Mouse (Mus musculus): ENCODE results near the gene Ttc24. TPM values are rescaled to one million over a fixed set of nuclear protein-coding genes. Genes with fewer than 3 reads are reported as not detected.

Gene Ttc24
- polyA plus RNA-seq, 1 experiment from 2014 or later: 0.11 TPM

DNA sequence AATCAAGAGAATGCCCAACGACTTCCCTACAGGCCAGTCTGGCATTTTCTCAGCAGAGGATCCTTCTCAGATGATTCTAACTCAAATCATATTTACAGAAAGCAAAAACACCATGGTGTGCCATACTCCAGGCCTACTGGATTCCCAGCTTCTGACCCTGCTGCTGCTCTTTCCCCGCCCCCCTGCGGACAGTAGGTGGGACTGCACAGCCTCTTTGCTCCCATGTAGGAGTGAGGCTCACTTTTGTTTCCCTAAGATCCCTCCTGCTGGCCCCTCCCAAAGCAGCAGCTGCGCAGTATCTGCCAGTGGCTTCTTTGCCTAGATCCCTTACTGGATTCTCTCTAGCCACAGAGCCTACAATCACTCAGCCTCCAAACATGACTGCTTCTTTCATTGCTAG lies 28.0 kb upstream of the Ttc24 start:
- Histone ChIP-seq H3K4me1 (ENCODE audit: control insufficient read depth, insufficient read depth, low read length) (no peaks in the 10 kb centered on the region), H3K27ac (replicated peaks; ENCODE audit: low read depth, low read length) (no peak overlapping the region), H3K4me3 (ENCODE audit: low read depth, low read length) (no peak overlapping the region), H3K4me2 (ENCODE audit: low read depth, low read length) (no peak overlapping the region), H3K9me3 (replicated peaks; ENCODE audit: control insufficient read depth, low read length) (no peaks in the 10 kb centered on the region), H3K36me3 (replicated peaks; ENCODE audit: control insufficient read depth, insufficient read depth, low read depth, low read length) (peaks cover 2% of the 10 kb centered on the region), H3K27me3 (ENCODE audit: control insufficient read depth, insufficient read depth, low read length) (no peaks in the 10 kb centered on the region), H3K9ac (replicated peaks; ENCODE audit: low read length) (no peak overlapping the region)
- ATAC-seq (replicated peaks; ENCODE audit: insufficient number of reproducible peaks, low FRiP score, low TSS enrichment, low read depth): no peak
- WGBS: 82% methylated on average over 4 of the region's 4 CpGs
- DNase-seq (ENCODE audit: low spot score): no peak

DNA sequence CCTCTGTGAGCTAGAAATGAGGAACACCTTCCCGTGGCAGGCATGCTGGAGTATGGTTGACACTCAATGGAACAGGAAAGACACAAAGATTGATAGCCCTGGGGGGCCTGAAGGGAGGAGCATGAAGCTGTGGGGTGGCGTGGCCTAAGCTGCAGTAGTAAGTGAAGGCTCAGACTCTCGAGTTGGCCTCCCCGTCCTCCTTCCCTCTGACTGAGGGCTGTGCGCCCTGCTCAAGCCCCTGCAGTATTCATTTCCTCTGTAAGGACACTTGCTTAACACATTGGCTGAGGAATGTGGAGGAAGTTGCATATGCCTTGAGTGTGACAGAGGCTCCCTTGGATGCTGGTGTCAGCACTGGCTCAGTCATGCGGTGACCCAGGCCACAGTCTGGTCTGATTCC lies 24.5 kb upstream of the Ttc24 start:
- Histone ChIP-seq H3K4me2 (ENCODE audit: low read depth, low read length) (no peak overlapping the region), H3K4me3 (ENCODE audit: low read depth, low read length) (no peak overlapping the region), H3K27ac (replicated peaks; ENCODE audit: low read depth, low read length) (no peak overlapping the region), H3K9ac (replicated peaks; ENCODE audit: low read length) (no peak overlapping the region), H3K4me1 (ENCODE audit: control insufficient read depth, insufficient read depth, low read length) (no peaks in the 10 kb centered on the region), H3K9me3 (replicated peaks; ENCODE audit: control insufficient read depth, low read length) (no peaks in the 10 kb centered on the region), H3K36me3 (replicated peaks; ENCODE audit: control insufficient read depth, insufficient read depth, low read depth, low read length) (peaks cover 6% of the 10 kb centered on the region), H3K27me3 (ENCODE audit: control insufficient read depth, insufficient read depth, low read length) (no peaks in the 10 kb centered on the region)
- 82% methylated on average over 6 of the region's 6 CpGs for WGBS
- DNase-seq (ENCODE audit: low spot score): no peak
- ATAC-seq (replicated peaks; ENCODE audit: insufficient number of reproducible peaks, low FRiP score, low TSS enrichment, low read depth): no peak

DNA sequence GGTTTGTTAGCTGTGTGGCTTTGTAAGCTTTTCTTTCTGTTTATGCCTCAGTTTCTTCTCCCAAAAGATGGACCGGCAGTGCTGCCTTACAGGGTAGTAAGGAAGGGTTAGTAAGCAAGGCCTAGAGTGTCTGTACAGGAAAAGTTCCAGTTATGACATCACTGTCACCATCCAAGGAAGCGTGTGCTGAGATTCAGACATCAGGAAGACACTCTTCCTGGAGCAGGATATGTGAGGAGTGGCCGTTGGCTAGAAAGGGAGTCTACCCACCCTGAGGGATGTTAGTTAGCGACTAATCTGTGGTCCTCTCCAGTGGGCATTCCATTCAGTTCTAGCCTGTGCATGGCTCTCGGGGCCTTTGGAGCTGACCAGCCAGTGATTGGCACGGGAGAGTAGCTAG lies 24.1 kb upstream of the Ttc24 start:
- no peaks in the 10 kb centered on the region for H3K4me1 ChIP-seq (ENCODE audit: control insufficient read depth, insufficient read depth, low read length)
- no peak overlapping the region for H3K4me3 ChIP-seq (ENCODE audit: low read depth, low read length)
- no peak overlapping the region for H3K4me2 ChIP-seq (ENCODE audit: low read depth, low read length)
- no peak overlapping the region for H3K27ac ChIP-seq (replicated peaks; ENCODE audit: low read depth, low read length)
- H3K9ac ChIP-seq (replicated peaks; ENCODE audit: low read length): no peak overlapping the region
- ATAC-seq (replicated peaks; ENCODE audit: insufficient number of reproducible peaks, low FRiP score, low TSS enrichment, low read depth) (no peak), DNase-seq (ENCODE audit: low spot score) (no peak)
- no peaks in the 10 kb centered on the region for H3K9me3 ChIP-seq (replicated peaks; ENCODE audit: control insufficient read depth, low read length)
- no peaks in the 10 kb centered on the region for H3K27me3 ChIP-seq (ENCODE audit: control insufficient read depth, insufficient read depth, low read length)
- peaks cover 6% of the 10 kb centered on the region for H3K36me3 ChIP-seq (replicated peaks; ENCODE audit: control insufficient read depth, insufficient read depth, low read depth, low read length)
- WGBS: 88% methylated on average over 6 of the region's 6 CpGs

DNA sequence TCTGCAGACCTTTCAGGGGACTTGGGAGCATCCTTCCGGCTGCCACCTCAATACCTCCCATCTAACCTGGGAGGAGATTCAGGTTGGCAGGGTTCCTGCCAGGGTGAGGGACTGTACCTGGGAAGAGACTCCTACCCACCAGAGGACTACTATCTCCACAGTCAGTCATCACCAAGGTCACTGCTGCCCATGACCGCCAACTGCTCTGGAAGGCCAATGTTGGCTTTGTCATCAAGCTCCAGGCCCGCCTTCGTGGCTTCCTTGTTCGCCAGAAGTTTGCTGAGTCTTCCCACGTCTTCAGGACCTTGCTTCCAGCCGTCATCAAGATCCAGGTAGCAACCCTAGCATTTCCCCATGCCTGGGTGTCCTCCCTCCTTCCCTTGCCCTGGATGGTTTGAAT lies 23.6 kb upstream of the Ttc24 start:
- no peak overlapping the region for H3K9ac ChIP-seq (replicated peaks; ENCODE audit: low read length)
- no peak for ATAC-seq (replicated peaks; ENCODE audit: insufficient number of reproducible peaks, low FRiP score, low TSS enrichment, low read depth)
- no peaks in the 10 kb centered on the region for H3K4me1 ChIP-seq (ENCODE audit: control insufficient read depth, insufficient read depth, low read length)
- H3K4me3 ChIP-seq (ENCODE audit: low read depth, low read length): no peak overlapping the region
- no peak overlapping the region for H3K27ac ChIP-seq (replicated peaks; ENCODE audit: low read depth, low read length)
- no peaks in the 10 kb centered on the region for H3K9me3 ChIP-seq (replicated peaks; ENCODE audit: control insufficient read depth, low read length)
- DNase-seq (ENCODE audit: low spot score): no peak
- H3K27me3 ChIP-seq (ENCODE audit: control insufficient read depth, insufficient read depth, low read length): no peaks in the 10 kb centered on the region
- no peak overlapping the region for H3K4me2 ChIP-seq (ENCODE audit: low read depth, low read length)
- H3K36me3 ChIP-seq (replicated peaks; ENCODE audit: control insufficient read depth, insufficient read depth, low read depth, low read length): peaks cover 6% of the 10 kb centered on the region
- 89% methylated on average over 7 of the region's 7 CpGs for WGBS

DNA sequence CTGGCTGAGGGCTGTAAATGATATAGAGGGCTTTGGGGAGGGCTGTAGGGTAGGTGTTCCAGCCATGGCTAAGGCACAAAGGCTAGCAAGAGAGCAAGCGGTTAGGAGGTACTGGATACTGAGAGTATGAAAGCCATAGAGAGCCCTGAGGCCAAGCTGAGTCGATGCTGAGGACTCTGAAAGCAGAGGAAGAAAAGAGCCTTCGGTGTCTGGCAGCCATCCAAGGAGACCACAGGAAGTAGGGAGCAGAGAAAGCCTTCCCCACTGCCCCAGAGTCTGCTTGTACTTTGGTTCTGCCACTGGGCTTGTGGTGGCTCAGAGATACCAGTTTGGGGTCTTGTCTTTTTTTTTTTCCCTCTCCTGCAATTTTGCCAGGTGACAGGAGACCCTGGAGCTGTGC lies 22.1 kb upstream of the Ttc24 start:
- DNase-seq (ENCODE audit: low spot score) (no peak), ATAC-seq (replicated peaks; ENCODE audit: insufficient number of reproducible peaks, low FRiP score, low TSS enrichment, low read depth) (no peak)
- no peak overlapping the region for H3K4me3 ChIP-seq (ENCODE audit: low read depth, low read length)
- H3K36me3 ChIP-seq (replicated peaks; ENCODE audit: control insufficient read depth, insufficient read depth, low read depth, low read length): peaks cover 6% of the 10 kb centered on the region
- no peak overlapping the region for H3K27ac ChIP-seq (replicated peaks; ENCODE audit: low read depth, low read length)
- no peaks in the 10 kb centered on the region for H3K9me3 ChIP-seq (replicated peaks; ENCODE audit: control insufficient read depth, low read length)
- H3K9ac ChIP-seq (replicated peaks; ENCODE audit: low read length): no peak overlapping the region
- WGBS: 74% methylated on average over 3 of the region's 3 CpGs
- no peaks in the 10 kb centered on the region for H3K4me1 ChIP-seq (ENCODE audit: control insufficient read depth, insufficient read depth, low read length)
- no peaks in the 10 kb centered on the region for H3K27me3 ChIP-seq (ENCODE audit: control insufficient read depth, insufficient read depth, low read length)
- no peak overlapping the region for H3K4me2 ChIP-seq (ENCODE audit: low read depth, low read length)

DNA sequence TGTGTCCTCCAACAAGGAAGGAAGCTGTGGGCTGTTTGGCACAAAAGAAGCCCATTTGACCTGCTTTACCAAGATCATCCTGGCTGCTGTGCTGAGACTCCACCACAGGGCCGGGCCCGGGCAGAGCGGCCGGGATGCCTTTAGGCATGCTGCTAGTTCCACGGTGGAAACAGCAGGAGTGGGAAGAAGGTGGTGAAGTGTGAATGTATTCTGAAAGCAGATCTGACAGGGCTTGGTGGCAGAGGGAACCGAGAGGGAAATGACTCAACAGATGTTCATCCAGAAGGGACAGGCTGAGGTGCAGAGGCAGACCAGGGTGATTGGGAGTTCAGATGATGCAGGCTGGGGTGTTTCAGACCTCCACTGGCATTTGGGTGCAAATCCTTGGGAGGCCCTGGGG lies 19.6 kb upstream of the Ttc24 start:
- ATAC-seq (replicated peaks; ENCODE audit: insufficient number of reproducible peaks, low FRiP score, low TSS enrichment, low read depth): no peak
- no peak overlapping the region for H3K4me3 ChIP-seq (ENCODE audit: low read depth, low read length)
- no peak overlapping the region for H3K27ac ChIP-seq (replicated peaks; ENCODE audit: low read depth, low read length)
- no peaks in the 10 kb centered on the region for H3K27me3 ChIP-seq (ENCODE audit: control insufficient read depth, insufficient read depth, low read length)
- no peak overlapping the region for H3K4me2 ChIP-seq (ENCODE audit: low read depth, low read length)
- H3K36me3 ChIP-seq (replicated peaks; ENCODE audit: control insufficient read depth, insufficient read depth, low read depth, low read length): peaks cover 8% of the 10 kb centered on the region
- 88% methylated on average over 6 of the region's 6 CpGs for WGBS
- DNase-seq (ENCODE audit: low spot score): no peak
- no peak overlapping the region for H3K9ac ChIP-seq (replicated peaks; ENCODE audit: low read length)
- no peaks in the 10 kb centered on the region for H3K4me1 ChIP-seq (ENCODE audit: control insufficient read depth, insufficient read depth, low read length)
- H3K9me3 ChIP-seq (replicated peaks; ENCODE audit: control insufficient read depth, low read length): no peaks in the 10 kb centered on the region

DNA sequence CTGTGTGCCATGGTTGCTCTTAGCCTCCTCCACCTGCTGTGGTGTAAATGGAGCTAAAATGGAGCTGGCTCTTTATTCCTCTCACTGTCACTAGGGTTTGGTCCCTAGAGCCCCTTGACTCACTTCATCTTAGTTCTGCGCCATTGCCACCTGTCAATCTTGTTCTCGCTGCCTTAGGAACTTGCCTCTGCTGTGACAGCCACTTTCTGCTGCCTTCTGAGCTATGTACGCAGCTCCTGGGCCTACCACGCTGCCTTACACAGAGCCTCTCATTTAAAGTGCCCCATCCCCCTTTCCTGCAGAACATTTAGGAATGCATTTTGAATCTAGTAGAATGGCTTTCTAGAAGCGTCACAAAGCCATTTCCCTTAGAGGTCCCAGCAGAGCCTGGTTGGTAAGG lies 16.0 kb upstream of the Ttc24 start:
- H3K4me1 ChIP-seq (ENCODE audit: control insufficient read depth, insufficient read depth, low read length): no peaks in the 10 kb centered on the region
- H3K27ac ChIP-seq (replicated peaks; ENCODE audit: low read depth, low read length): no peak overlapping the region
- 84% methylated on average over 5 of the region's 5 CpGs for WGBS
- ATAC-seq (replicated peaks; ENCODE audit: insufficient number of reproducible peaks, low FRiP score, low TSS enrichment, low read depth) (no peak), DNase-seq (ENCODE audit: low spot score) (no peak)
- H3K9me3 ChIP-seq (replicated peaks; ENCODE audit: control insufficient read depth, low read length): no peaks in the 10 kb centered on the region
- no peak overlapping the region for H3K4me3 ChIP-seq (ENCODE audit: low read depth, low read length)
- no peak overlapping the region for H3K4me2 ChIP-seq (ENCODE audit: low read depth, low read length)
- peaks cover 2% of the 10 kb centered on the region for H3K36me3 ChIP-seq (replicated peaks; ENCODE audit: control insufficient read depth, insufficient read depth, low read depth, low read length)
- no peak overlapping the region for H3K9ac ChIP-seq (replicated peaks; ENCODE audit: low read length)
- no peaks in the 10 kb centered on the region for H3K27me3 ChIP-seq (ENCODE audit: control insufficient read depth, insufficient read depth, low read length)

DNA sequence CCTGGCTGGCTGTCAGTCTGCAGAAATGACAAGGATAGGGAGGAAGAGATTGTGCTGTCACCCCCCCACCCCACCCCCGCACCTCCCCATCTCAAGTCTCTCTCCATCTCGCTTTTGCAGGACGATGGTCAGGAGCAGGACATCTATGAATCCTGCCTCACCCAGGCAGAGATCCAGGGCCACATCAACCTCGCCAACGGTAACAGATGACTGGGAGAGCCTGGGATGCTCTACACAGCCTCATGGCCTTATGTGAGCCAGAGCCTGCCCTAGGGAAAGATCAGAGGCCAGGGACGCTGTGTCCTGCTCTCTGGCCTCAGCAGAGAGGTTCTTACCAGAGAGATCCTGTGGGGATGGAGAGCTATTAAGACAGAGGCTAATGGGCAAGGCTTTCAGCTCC lies 12.5 kb upstream of the Ttc24 start:
- Histone ChIP-seq H3K4me3 (ENCODE audit: low read depth, low read length) (no peak overlapping the region), H3K36me3 (replicated peaks; ENCODE audit: control insufficient read depth, insufficient read depth, low read depth, low read length) (peaks cover 2% of the 10 kb centered on the region), H3K4me2 (ENCODE audit: low read depth, low read length) (no peak overlapping the region), H3K27ac (replicated peaks; ENCODE audit: low read depth, low read length) (no peak overlapping the region), H3K27me3 (ENCODE audit: control insufficient read depth, insufficient read depth, low read length) (no peaks in the 10 kb centered on the region), H3K9ac (replicated peaks; ENCODE audit: low read length) (no peak overlapping the region), H3K4me1 (ENCODE audit: control insufficient read depth, insufficient read depth, low read length) (no peaks in the 10 kb centered on the region), H3K9me3 (replicated peaks; ENCODE audit: control insufficient read depth, low read length) (no peaks in the 10 kb centered on the region)
- no peak for ATAC-seq (replicated peaks; ENCODE audit: insufficient number of reproducible peaks, low FRiP score, low TSS enrichment, low read depth)
- no peak for DNase-seq (ENCODE audit: low spot score)
- WGBS: 93% methylated on average over 6 of the region's 6 CpGs

DNA sequence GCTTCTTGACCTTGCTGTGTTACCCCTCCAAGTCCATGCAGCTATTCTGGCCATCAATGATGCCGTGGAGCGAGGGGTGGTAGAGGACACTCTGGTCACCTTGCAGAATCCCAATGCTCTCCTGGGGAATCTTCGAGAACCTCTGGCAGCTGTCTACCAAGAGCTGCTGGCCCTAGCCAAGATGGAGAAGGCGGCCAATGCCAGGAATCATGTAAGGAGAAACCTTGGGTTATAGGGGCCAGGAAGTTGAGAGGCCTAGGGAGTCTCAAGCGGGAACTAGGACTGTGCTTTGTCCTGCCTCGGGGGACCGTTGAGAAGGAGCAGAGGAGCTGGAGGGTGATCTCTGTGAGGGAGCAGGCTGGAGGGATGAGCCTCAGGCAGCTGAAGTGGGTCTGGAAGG lies 12.0 kb upstream of the Ttc24 start:
- no peak overlapping the region for H3K9ac ChIP-seq (replicated peaks; ENCODE audit: low read length)
- H3K4me3 ChIP-seq (ENCODE audit: low read depth, low read length): no peak overlapping the region
- H3K4me2 ChIP-seq (ENCODE audit: low read depth, low read length): no peak overlapping the region
- peaks cover 2% of the 10 kb centered on the region for H3K36me3 ChIP-seq (replicated peaks; ENCODE audit: control insufficient read depth, insufficient read depth, low read depth, low read length)
- no peaks in the 10 kb centered on the region for H3K9me3 ChIP-seq (replicated peaks; ENCODE audit: control insufficient read depth, low read length)
- ATAC-seq (replicated peaks; ENCODE audit: insufficient number of reproducible peaks, low FRiP score, low TSS enrichment, low read depth) (no peak), DNase-seq (ENCODE audit: low spot score) (no peak)
- H3K4me1 ChIP-seq (ENCODE audit: control insufficient read depth, insufficient read depth, low read length): no peaks in the 10 kb centered on the region
- H3K27me3 ChIP-seq (ENCODE audit: control insufficient read depth, insufficient read depth, low read length): no peaks in the 10 kb centered on the region
- 91% methylated on average over 7 of the region's 7 CpGs for WGBS
- no peak overlapping the region for H3K27ac ChIP-seq (replicated peaks; ENCODE audit: low read depth, low read length)

All from embryonic facial prominence, embryonic 11.5 days (tissue).